Mouse (Mus musculus): ENCODE measurements at regions not wholly inside any gene's neighbourhood (a gene's known extent, or its start where the extent isn't known, plus 50 kb on each side); places are given as distances from the start of the nearest gene placed in this dataset.

- CTCF ChIA-PET = interaction anchor here (0.5 kb wide), 1 partner anchor 8 kb away, joined by 8 read pairs; no protein-coding TSS in a partner anchor
Observed at GRCm38 (mm10) chr3:65891594-65891993, 66.5 kb downstream of the Ccnl1 start.

- CTCF ChIA-PET = no interaction called here
Observed at GRCm38 (mm10) chr3:65891139-65891538, 66.9 kb downstream of the Ccnl1 start.

- CTCF ChIA-PET = no interaction called here
Observed at GRCm38 (mm10) chr3:65888921-65889320, 69.1 kb downstream of the Ccnl1 start.

GRCm38 (mm10) chr3:65884571-65885011 lies 73.5 kb downstream of the Ccnl1 start:
- CTCF ChIA-PET = no interaction called here

DNA sequence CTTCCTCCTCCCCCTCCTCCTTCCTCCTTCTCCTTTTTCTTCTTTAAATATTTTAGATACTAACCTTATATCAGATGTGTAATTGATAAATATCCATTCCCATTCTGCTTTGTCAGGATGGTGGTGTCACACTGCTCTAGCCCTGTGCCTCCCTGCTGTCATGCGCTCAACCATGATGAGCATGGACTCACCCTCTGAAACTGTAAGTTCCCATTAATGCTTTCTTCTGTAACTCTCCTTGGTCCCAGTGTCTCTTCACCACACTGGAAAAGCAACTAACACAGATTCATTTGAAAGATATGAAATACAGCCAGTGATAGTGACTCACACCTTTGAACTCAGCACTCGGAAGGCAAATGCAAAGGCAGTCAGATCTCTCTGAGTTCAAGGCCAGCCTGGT lies 75.9 kb downstream of the Ccnl1 start:
- CTCF ChIA-PET = no interaction called here
